Mouse (Mus musculus): Measurements from ENCODE around the gene Ccs. TPM values are rescaled to one million over a fixed set of nuclear protein-coding genes. Genes with fewer than 3 reads are reported as not detected.

Gene Ccs
- 44.2 and 54.2 TPM in 2 replicates for polyA plus RNA-seq (2012; rRNA removed)

DNA sequence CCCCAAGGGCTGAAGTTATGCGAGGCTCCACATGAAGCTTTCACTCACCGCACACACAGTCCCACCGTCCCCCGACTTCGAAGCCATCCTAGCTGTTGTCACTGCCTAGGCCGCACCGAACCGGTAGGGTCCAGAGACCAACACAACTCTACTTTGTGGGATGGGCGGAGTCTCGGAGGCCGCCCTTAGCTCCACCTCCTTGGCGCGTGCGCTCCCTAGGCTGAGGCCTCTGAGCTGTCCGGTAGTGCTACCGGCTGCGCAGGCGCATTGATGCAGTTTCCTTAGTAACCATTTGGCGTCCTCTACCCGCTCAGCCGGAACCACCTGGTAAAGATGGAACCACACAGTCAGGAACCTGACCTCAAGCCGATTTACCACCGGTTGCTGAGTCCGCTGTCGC lies at the start of gene Ccs, which contains the start of gene Ccdc87:
TSS of gene Ccs (minus strand) at position 184 of the 400 bp plus-strand sequence.
TSS of gene Ccdc87 (plus strand) at position 218 of the 400 bp plus-strand sequence.

DNA sequence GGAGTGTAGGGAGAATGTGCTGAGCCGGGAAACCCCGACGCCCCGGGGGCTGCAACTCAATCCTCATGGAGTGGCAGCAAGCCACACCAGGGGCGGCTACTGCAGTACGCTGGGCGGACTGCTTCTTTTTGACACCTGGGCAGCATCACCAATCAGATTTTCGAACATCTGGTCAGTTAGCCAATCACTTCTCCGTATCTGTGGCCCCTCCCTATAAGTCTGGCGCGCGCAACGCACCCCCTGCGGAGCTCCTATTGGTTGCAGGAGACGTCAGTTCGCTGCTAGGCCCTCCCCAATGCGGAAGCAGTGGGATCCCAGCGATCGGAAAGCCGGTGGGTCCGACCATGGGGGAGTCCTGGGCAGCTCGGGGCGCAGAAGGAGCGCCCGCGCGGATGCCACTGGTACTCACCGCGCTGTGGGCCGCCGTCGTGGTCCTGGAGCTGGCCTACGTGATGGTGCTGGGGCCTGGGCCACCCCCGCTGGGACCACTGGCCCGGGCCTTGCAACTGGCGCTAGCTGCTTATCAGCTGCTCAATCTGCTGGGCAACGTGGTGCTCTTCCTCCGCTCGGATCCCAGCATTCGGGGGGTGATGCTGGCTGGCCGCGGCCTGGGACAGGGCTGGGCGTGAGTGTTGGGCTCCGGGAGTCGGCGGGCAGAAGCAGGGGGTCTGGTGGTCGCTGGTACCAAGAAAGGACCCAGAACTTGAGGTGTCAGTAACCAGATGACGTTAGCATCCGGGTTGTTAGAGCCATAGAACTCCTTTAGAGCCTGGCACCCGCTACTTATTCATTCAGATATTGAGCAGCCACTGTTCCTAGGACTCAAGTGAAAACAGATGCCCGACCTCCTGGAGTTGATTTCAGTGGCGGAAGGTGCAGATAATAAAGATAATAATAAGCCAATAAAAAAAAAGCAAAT lies 39.5 kb upstream of the Ccs start, which contains the start of gene Zdhhc24:
TSS of gene Zdhhc24 (plus strand) at position 264 of the 919 bp plus-strand sequence.

DNA sequence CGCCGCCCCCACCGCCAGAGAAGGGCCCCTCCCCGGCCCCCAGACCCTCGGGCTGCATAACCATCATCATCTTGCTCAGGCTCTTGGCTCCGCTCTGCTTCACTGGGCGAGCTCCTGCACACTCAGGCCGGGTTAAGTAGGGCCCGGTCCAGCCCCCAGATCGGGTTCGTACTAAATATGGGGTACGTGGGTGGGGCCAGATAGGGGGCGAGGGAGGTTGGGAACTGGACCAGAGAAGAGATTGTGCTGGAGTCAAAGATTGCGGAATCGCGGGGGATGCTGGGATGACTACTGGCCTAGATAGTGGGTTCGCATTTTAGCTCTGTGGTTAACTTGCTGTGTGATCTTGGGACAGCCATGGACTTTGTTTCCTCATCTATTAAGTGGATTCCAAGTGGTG lies 38.7 kb upstream of the Ccs start, which contains the start of gene Actn3:
TSS of gene Actn3 (minus strand) at position 125 of the 400 bp plus-strand sequence.

DNA sequence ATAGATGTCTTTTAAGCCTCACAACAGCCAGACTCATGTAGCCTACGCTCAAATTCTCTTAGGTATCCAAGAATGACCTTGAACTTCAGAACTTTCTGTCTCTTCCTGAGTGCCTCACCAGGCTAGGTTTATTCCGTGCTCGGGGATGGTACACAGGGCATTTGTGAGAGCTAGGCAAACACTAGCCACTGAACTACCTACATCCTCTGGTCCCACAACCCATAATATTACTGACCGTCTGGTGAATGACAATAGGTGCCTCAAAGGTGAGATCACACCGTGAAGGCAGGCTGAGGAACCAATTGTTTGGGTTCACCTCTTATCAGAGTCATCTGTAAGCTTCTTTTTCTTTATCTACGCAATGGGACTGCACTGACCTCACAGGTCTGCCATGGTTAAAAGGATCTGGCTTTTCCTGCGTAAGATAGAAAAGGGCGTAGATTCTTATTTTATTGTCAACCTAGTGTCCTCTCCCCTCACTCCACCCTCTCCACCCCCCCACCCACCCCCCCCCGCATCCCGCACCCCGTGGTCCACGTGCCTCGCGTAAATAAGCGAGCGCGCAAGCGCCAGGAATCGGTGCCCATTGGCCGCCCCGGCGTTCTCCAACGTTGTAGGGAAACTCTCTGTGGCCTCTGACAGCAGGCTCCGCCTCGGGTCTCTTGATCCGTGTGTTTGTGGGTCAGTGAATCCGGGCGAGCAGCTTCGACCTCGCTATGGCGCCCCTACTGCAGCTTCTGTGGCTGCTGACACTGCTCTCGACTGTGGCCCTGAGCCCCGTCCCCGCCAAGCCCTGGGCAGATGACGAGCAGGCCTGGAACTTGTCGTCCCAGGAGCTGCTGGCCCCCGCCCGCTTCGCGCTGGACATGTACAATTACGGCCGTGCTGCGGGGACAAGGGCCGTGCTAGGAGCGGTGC lies 15.7 kb upstream of the Ccs start, which contains the start of gene Ctsf:
TSS of gene Ctsf (plus strand) at position 579 of the 918 bp plus-strand sequence.

DNA sequence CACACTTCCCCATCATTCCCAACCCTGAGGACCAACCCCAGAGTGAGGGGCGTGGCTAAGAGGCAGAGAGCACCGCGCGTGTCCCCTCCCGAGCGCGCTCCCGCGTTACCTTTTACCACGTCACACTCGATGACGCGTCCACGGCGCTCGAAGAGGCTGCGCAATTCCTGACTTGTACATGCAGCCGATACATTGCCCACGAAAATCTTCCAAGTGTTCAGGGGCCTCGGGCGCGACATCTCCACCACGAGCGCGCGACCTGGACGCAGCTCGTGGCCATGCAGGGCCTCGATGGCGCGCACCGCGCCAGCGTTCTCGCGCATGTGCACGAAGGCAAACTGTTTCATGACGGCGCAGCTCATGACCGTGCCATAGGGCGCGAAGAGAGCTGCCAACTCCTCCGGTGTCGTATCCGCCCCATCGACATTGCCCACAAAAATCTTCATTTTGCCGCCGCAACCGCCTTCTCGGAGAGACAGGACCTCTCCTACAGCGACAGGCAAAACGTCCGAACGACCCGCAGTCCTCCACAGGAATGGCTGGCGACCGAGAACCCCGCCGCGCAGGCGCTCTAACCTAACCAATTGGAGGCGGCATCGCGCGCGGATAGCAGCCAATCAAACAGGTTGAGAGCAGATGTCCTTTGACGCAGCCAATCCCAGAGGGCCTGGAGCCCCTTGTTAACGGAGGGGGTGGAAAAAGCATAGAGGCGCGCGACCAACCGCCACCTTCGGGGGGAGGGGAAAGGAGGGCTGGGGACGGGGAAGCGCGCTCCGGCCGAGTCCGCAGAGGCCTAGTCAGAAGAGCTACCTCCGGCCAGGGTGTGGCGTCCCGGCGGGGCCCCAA lies 27.8 kb downstream of the Ccs start, which contains the start of the genes Gm21992 and Rbm14:
TSS of gene Gm21992 (minus strand) at position 550 of the 846 bp plus-strand sequence.
TSS of gene Rbm14 (minus strand) at position 572 of the 846 bp plus-strand sequence.

DNA sequence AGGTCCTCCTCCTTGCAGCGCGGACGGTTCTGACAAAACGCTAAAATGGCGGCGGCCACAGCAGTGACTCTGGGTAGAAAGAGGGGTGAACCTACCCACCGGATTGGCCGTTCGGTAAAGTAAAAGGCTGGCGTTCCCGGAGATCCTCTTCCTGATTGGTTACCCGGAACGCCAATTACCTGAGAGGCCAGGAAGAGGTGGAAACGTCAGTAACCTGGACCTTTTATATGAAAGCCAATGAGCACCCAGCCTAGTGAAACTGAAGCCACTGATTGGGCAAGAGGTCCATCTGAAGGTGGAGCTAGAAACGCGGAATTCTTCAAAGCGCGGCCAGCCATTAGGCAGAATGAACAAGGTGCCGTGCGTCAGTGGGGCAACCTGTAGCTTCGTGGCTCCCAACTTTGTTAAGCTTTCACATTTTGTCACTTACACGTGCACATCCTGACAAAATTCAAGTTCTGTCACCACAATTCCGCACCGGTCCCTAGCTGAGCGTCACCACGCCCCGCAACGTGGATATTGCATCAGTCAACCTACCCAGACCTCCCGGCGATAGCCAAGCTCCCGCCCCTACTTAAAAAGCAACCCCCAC lies 45.2 kb downstream of the Ccs start, which contains the start of gene Rbm4:
TSS of gene Rbm4 (minus strand) at position 71 of the 592 bp plus-strand sequence.

Other genes starting within 250 kb of the Ccs start
- 72.8 TPM in 2 replicates for gene Lrfn4, start 223.7 kb downstream of the Ccs start, polyA plus RNA-seq (2012; rRNA removed)
- 67.2 and 67.5 TPM in 2 replicates for gene Rce1, start 213.7 kb downstream of the Ccs start, polyA plus RNA-seq (2012; rRNA removed)
- gene Gm960, start 140.7 kb downstream of the Ccs start, polyA plus RNA-seq (2012; rRNA removed) = 4.1 and 4.2 TPM in 2 replicates
- gene Sptbn2, start 128.2 kb downstream of the Ccs start, polyA plus RNA-seq (2012; rRNA removed) = 33.1 and 35.5 TPM in 2 replicates
- 89.3 and 101 TPM in 2 replicates for gene Rbm4b, start 82.8 kb downstream of the Ccs start, polyA plus RNA-seq (2012; rRNA removed)
- 150 and 168 TPM in 2 replicates for gene Rbm4, start 45.4 kb downstream of the Ccs start, polyA plus RNA-seq (2012; rRNA removed)
- 17.5 and 26.3 TPM in 2 replicates for gene Gm21992, start 27.7 kb downstream of the Ccs start, polyA plus RNA-seq (2012; rRNA removed)
- 59.1 and 61.9 TPM in 2 replicates for gene Rbm14, start 27.7 kb downstream of the Ccs start, polyA plus RNA-seq (2012; rRNA removed)
- gene Ccdc87, start within 50 bp of the Ccs start, polyA plus RNA-seq (2012; rRNA removed) = 0.28 and 0.48 TPM in 2 replicates
- gene Ctsf, start 15.8 kb upstream of the Ccs start, polyA plus RNA-seq (2012; rRNA removed) = 58.6 and 72.9 TPM in 2 replicates
- gene Actn3, start 38.6 kb upstream of the Ccs start, polyA plus RNA-seq (2012; rRNA removed) = 1.3 and 2.9 TPM in 2 replicates
- 33.2 and 34.5 TPM in 2 replicates for gene Zdhhc24, start 39.3 kb upstream of the Ccs start, polyA plus RNA-seq (2012; rRNA removed)
- 18.7 and 18.8 TPM in 2 replicates for gene Bbs1, start 67.3 kb upstream of the Ccs start, polyA plus RNA-seq (2012; rRNA removed)
- 110 and 111 TPM in 2 replicates for gene Dpp3, start 89.0 kb upstream of the Ccs start, polyA plus RNA-seq (2012; rRNA removed)
- gene Peli3, start 103.8 kb upstream of the Ccs start, polyA plus RNA-seq (2012; rRNA removed) = 8.6 and 9.1 TPM in 2 replicates
- gene Mrpl11, start 122.8 kb upstream of the Ccs start, polyA plus RNA-seq (2012; rRNA removed) = 86.3 and 93.6 TPM in 2 replicates
- gene Npas4, start 151.0 kb upstream of the Ccs start, polyA plus RNA-seq (2012; rRNA removed) = 4.5 and 4.8 TPM in 2 replicates
- 22.4 and 26.9 TPM in 2 replicates for gene Slc29a2, start 184.5 kb upstream of the Ccs start, polyA plus RNA-seq (2012; rRNA removed)
- gene B4gat1, start 199.5 kb upstream of the Ccs start, polyA plus RNA-seq (2012; rRNA removed) = 34.8 and 39.6 TPM in 2 replicates
- gene AC124502.3, start 199.6 kb upstream of the Ccs start, polyA plus RNA-seq (2012; rRNA removed) = 2.7 and 3.4 TPM in 2 replicates
- 41.3 and 46.9 TPM in 2 replicates for gene Brms1, start 202.0 kb upstream of the Ccs start, polyA plus RNA-seq (2012; rRNA removed)
- gene Rin1, start 211.1 kb upstream of the Ccs start, polyA plus RNA-seq (2012; rRNA removed) = 3.0 and 3.7 TPM in 2 replicates
- 18.0 and 35.0 TPM in 2 replicates for gene Cd248, start 228.7 kb upstream of the Ccs start, polyA plus RNA-seq (2012; rRNA removed)
- gene Tmem151a, start 246.2 kb upstream of the Ccs start, polyA plus RNA-seq (2012; rRNA removed) = 6.5 and 8.1 TPM in 2 replicates
- 65.4 and 72.8 TPM in 2 replicates for gene Yif1a, start 249.2 kb upstream of the Ccs start, polyA plus RNA-seq (2012; rRNA removed)